Mouse (Mus musculus): ENCODE measurements around the gene Git1. TPM values are rescaled to one million over a fixed set of nuclear protein-coding genes. Genes with fewer than 3 reads are reported as not detected.

Gene Git1
- polyA plus RNA-seq, 1 experiment, result 104 TPM

GRCm38 (mm10) chr11:77494344-77494676, 948 bp downstream of the Git1 start:
- DNase-seq (ENCODE audit: low read depth), result no peak

GRCm38 (mm10) chr11:77494782-77495181, 1.4 kb downstream of the Git1 start:
- TF ChIP-seq CTCF (IDR thresholded peaks at IDR 0.05; ENCODE audit: borderline replicate concordance, extremely low read depth, insufficient read depth, insufficient read length), result no peak
- no peak for TF ChIP-seq POLR2A (IDR thresholded peaks at IDR 0.05; ENCODE audit: borderline replicate concordance, extremely low read depth, insufficient read depth, insufficient read length, poor library complexity, severe bottlenecking)
- DNase-seq (ENCODE audit: low read depth), result no peak

More at GRCm38 (mm10) chr11:77494344-77494676, 948 bp downstream of the Git1 start:
- TF ChIP-seq CTCF (IDR thresholded peaks at IDR 0.05; ENCODE audit: borderline replicate concordance, extremely low read depth, insufficient read depth, insufficient read length) (no peak), POLR2A (IDR thresholded peaks at IDR 0.05; ENCODE audit: borderline replicate concordance, extremely low read depth, insufficient read depth, insufficient read length, poor library complexity, severe bottlenecking) (no peak)

- TF ChIP-seq POLR2A (IDR thresholded peaks at IDR 0.05; ENCODE audit: borderline replicate concordance, extremely low read depth, insufficient read depth, insufficient read length, poor library complexity, severe bottlenecking), result no peak
- no peak for TF ChIP-seq CTCF (IDR thresholded peaks at IDR 0.05; ENCODE audit: borderline replicate concordance, extremely low read depth, insufficient read depth, insufficient read length)
- no peak for DNase-seq (ENCODE audit: low read depth)
These were observed 2.1 kb downstream of the Git1 start for GRCm38 (mm10) chr11:77495507-77495906.

- no peak for DNase-seq (ENCODE audit: low read depth)
- TF ChIP-seq CTCF (IDR thresholded peaks at IDR 0.05; ENCODE audit: borderline replicate concordance, extremely low read depth, insufficient read depth, insufficient read length), result peak; percentile 23; the same call in 1 of the 2 replicates
- no peak for TF ChIP-seq POLR2A (IDR thresholded peaks at IDR 0.05; ENCODE audit: borderline replicate concordance, extremely low read depth, insufficient read depth, insufficient read length, poor library complexity, severe bottlenecking)
These were observed 4.0 kb downstream of the Git1 start for GRCm38 (mm10) chr11:77497341-77497756.

- no peak for TF ChIP-seq POLR2A (IDR thresholded peaks at IDR 0.05; ENCODE audit: borderline replicate concordance, extremely low read depth, insufficient read depth, insufficient read length, poor library complexity, severe bottlenecking)
- no peak for TF ChIP-seq CTCF (IDR thresholded peaks at IDR 0.05; ENCODE audit: borderline replicate concordance, extremely low read depth, insufficient read depth, insufficient read length)
- DNase-seq (ENCODE audit: low read depth), result no peak
These were observed 4.5 kb downstream of the Git1 start for GRCm38 (mm10) chr11:77497851-77498250.

GRCm38 (mm10) chr11:77498261-77499139, 5.1 kb downstream of the Git1 start:
- no peak for TF ChIP-seq CTCF (IDR thresholded peaks at IDR 0.05; ENCODE audit: borderline replicate concordance, extremely low read depth, insufficient read depth, insufficient read length)
- TF ChIP-seq POLR2A (IDR thresholded peaks at IDR 0.05; ENCODE audit: borderline replicate concordance, extremely low read depth, insufficient read depth, insufficient read length, poor library complexity, severe bottlenecking), result no peak
- no peak for DNase-seq (ENCODE audit: low read depth)

- DNase-seq (ENCODE audit: low read depth), result no peak
- TF ChIP-seq POLR2A (IDR thresholded peaks at IDR 0.05; ENCODE audit: borderline replicate concordance, extremely low read depth, insufficient read depth, insufficient read length, poor library complexity, severe bottlenecking), result no peak
- TF ChIP-seq CTCF (IDR thresholded peaks at IDR 0.05; ENCODE audit: borderline replicate concordance, extremely low read depth, insufficient read depth, insufficient read length), result no peak
These were observed 6.0 kb downstream of the Git1 start for GRCm38 (mm10) chr11:77499354-77499753.

GRCm38 (mm10) chr11:77500361-77501325, 7.3 kb downstream of the Git1 start:
- TF ChIP-seq CTCF (IDR thresholded peaks at IDR 0.05; ENCODE audit: borderline replicate concordance, extremely low read depth, insufficient read depth, insufficient read length) (no peak), POLR2A (IDR thresholded peaks at IDR 0.05; ENCODE audit: borderline replicate concordance, extremely low read depth, insufficient read depth, insufficient read length, poor library complexity, severe bottlenecking) (no peak)
- DNase-seq (ENCODE audit: low read depth), result no peak

GRCm38 (mm10) chr11:77501392-77501791, 8.0 kb downstream of the Git1 start:
- TF ChIP-seq CTCF (IDR thresholded peaks at IDR 0.05; ENCODE audit: borderline replicate concordance, extremely low read depth, insufficient read depth, insufficient read length) (peak; percentile 93), POLR2A (IDR thresholded peaks at IDR 0.05; ENCODE audit: borderline replicate concordance, extremely low read depth, insufficient read depth, insufficient read length, poor library complexity, severe bottlenecking) (no peak)
- peak; percentile 91 for DNase-seq (ENCODE audit: low read depth)

- no peak for DNase-seq (ENCODE audit: low read depth)
- TF ChIP-seq CTCF (IDR thresholded peaks at IDR 0.05; ENCODE audit: borderline replicate concordance, extremely low read depth, insufficient read depth, insufficient read length), result no peak
- TF ChIP-seq POLR2A (IDR thresholded peaks at IDR 0.05; ENCODE audit: borderline replicate concordance, extremely low read depth, insufficient read depth, insufficient read length, poor library complexity, severe bottlenecking), result no peak
These were observed 8.6 kb downstream of the Git1 start for GRCm38 (mm10) chr11:77501971-77502370.

GRCm38 (mm10) chr11:77502481-77502880, 9.1 kb downstream of the Git1 start:
- TF ChIP-seq POLR2A (IDR thresholded peaks at IDR 0.05; ENCODE audit: borderline replicate concordance, extremely low read depth, insufficient read depth, insufficient read length, poor library complexity, severe bottlenecking), result no peak
- no peak for TF ChIP-seq CTCF (IDR thresholded peaks at IDR 0.05; ENCODE audit: borderline replicate concordance, extremely low read depth, insufficient read depth, insufficient read length)
- DNase-seq (ENCODE audit: low read depth), result no peak
